Mouse (Mus musculus) E14TG2a.4 (cell line): Measurements from ENCODE around the gene Cbx6.
A peak's percentile ranks its signal among the peaks of the same experiment; 100 is the strongest.

Experiments
- H3K27me3 ChIP-seq: 2 replicates; pipeline ENCODE4 v1.6.1; 2014; ENCODE audit warnings: low read length, control low read depth; ENCODE audit not compliant: insufficient read depth
- H3K36me3 ChIP-seq: 2 replicates; pipeline ENCODE4 v1.6.1; 2014; ENCODE audit warnings: low read length, control low read depth; ENCODE audit not compliant: insufficient read depth
- H3K4me1 ChIP-seq: replicated peaks from 2 replicates; pipeline ENCODE4 v1.6.1; 2014; ENCODE audit warnings: low read depth, low read length, control low read depth
- H3K4me3 ChIP-seq: replicated peaks from 2 replicates; pipeline ENCODE4 v1.5.1; 2014; ENCODE audit warnings: mild to moderate bottlenecking, low read length
- H3K9me3 ChIP-seq: 2 replicates; pipeline ENCODE4 v1.6.1; 2014; ENCODE audit warnings: low read length, control low read depth
- CTCF ChIP-seq: conservative IDR thresholded peaks from 2 replicates; pipeline ENCODE4 v1.5.1; 2014; ENCODE audit warnings: low read length
- NANOG ChIP-seq: IDR thresholded peaks from 2 replicates; pipeline ENCODE4 v1.6.1; 2014; ENCODE audit warnings: borderline replicate concordance, low read length, mixed read lengths
- POU5F1 ChIP-seq: IDR thresholded peaks from 2 replicates; pipeline ENCODE4 v1.6.1; 2014; ENCODE audit warnings: low read length, borderline replicate concordance

Cbx6 gene

GRCm38 (mm10) chr15:79834881-79835260 lies 383 bp upstream of the Cbx6 start:
- TF ChIP-seq POU5F1 (no peak), NANOG (no peak), CTCF (no peak)
- Histone ChIP-seq H3K27me3 (peaks cover 7% of the 10 kb centered on the region), H3K4me1 (peaks cover 49% of the 10 kb centered on the region)

GRCm38 (mm10) chr15:79833251-79834050 lies 1.0 kb downstream of the Cbx6 start:
- peaks cover 44% of the 10 kb centered on the region for H3K36me3 ChIP-seq
- peak overlapping the region; percentile 91 for H3K4me3 ChIP-seq
- H3K4me1 ChIP-seq, result peaks cover 63% of the 10 kb centered on the region
- TF ChIP-seq NANOG (no peak), CTCF (no peak), POU5F1 (no peak)
- no peaks in the 10 kb centered on the region for H3K9me3 ChIP-seq
- H3K27me3 ChIP-seq, result no peaks in the 10 kb centered on the region

More at GRCm38 (mm10) chr15:79834881-79835260, 383 bp upstream of the Cbx6 start:
- Histone ChIP-seq H3K36me3 (peaks cover 30% of the 10 kb centered on the region), H3K9me3 (no peaks in the 10 kb centered on the region), H3K4me3 (0 out of 2 replicates have a peak overlapping the region, but pooled peaks have one; percentile 41)

GRCm38 (mm10) chr15:79832064-79832900 lies 2.2 kb downstream of the Cbx6 start:
- Histone ChIP-seq H3K27me3 (no peaks in the 10 kb centered on the region), H3K4me1 (peaks cover 74% of the 10 kb centered on the region), H3K36me3 (peaks cover 56% of the 10 kb centered on the region), H3K9me3 (no peaks in the 10 kb centered on the region), H3K4me3 (peak overlapping the region; percentile 91)
- TF ChIP-seq POU5F1 (no peak), CTCF (peak; percentile 88)

- Histone ChIP-seq H3K4me1 (peaks cover 83% of the 10 kb centered on the region), H3K9me3 (no peaks in the 10 kb centered on the region), H3K4me3 (peak overlapping the region; percentile 26; the same call in 1 of the 2 replicates), H3K27me3 (no peaks in the 10 kb centered on the region), H3K36me3 (peaks cover 73% of the 10 kb centered on the region)
- TF ChIP-seq CTCF (peak; percentile 90), NANOG (no peak)
Observed at GRCm38 (mm10) chr15:79830388-79830787, 4.1 kb downstream of the Cbx6 start.

- Histone ChIP-seq H3K36me3 (peaks cover 80% of the 10 kb centered on the region), H3K27me3 (no peaks in the 10 kb centered on the region), H3K4me1 (peaks cover 83% of the 10 kb centered on the region), H3K4me3 (peak overlapping the region; percentile 69; the same call in 1 of the 2 replicates), H3K9me3 (no peaks in the 10 kb centered on the region)
- TF ChIP-seq NANOG, result no peak
- TF ChIP-seq POU5F1, result no peak
- TF ChIP-seq CTCF, result no peak
Observed at GRCm38 (mm10) chr15:79829431-79829830, 5.1 kb downstream of the Cbx6 start.

- H3K36me3 ChIP-seq, result peaks cover 87% of the 10 kb centered on the region
- H3K4me1 ChIP-seq, result peaks cover 91% of the 10 kb centered on the region
- peak; percentile 35 for TF ChIP-seq CTCF
- no peak for TF ChIP-seq POU5F1
- H3K27me3 ChIP-seq, result no peaks in the 10 kb centered on the region
- H3K4me3 ChIP-seq, result peak overlapping the region; percentile 69
- no peaks in the 10 kb centered on the region for H3K9me3 ChIP-seq
Observed at GRCm38 (mm10) chr15:79828366-79829035, 6.0 kb downstream of the Cbx6 start.

- H3K27me3 ChIP-seq, result no peaks in the 10 kb centered on the region
Observed at GRCm38 (mm10) chr15:79827778-79828210, 6.7 kb downstream of the Cbx6 start.

GRCm38 (mm10) chr15:79827061-79827777 lies 7.3 kb downstream of the Cbx6 start:
- Histone ChIP-seq H3K27me3 (no peaks in the 10 kb centered on the region), H3K4me3 (peak overlapping the region; percentile 10; the same call in 1 of the 2 replicates), H3K4me1 (peaks cover 94% of the 10 kb centered on the region), H3K9me3 (no peaks in the 10 kb centered on the region), H3K36me3 (peaks cover 91% of the 10 kb centered on the region)
- TF ChIP-seq POU5F1, result no peak
- no peak for TF ChIP-seq CTCF
- TF ChIP-seq NANOG, result no peak

More at GRCm38 (mm10) chr15:79827778-79828210, 6.7 kb downstream of the Cbx6 start:
- Histone ChIP-seq H3K36me3 (peaks cover 91% of the 10 kb centered on the region), H3K4me3 (peak overlapping the region; percentile 69), H3K4me1 (peaks cover 94% of the 10 kb centered on the region), H3K9me3 (no peaks in the 10 kb centered on the region)
- TF ChIP-seq NANOG (no peak), CTCF (no peak), POU5F1 (no peak)
